Mouse (Mus musculus): ENCODE results near the gene Ulk4.

- TF ChIP-seq POLR2A (IDR thresholded peaks at IDR 0.05; ENCODE audit: borderline replicate concordance, extremely low read depth, low read depth, low read length) (no peak), CTCF (IDR thresholded peaks at IDR 0.05; ENCODE audit: insufficient read depth, low read length) (no peak)
Measured at GRCm38 (mm10) chr9:121043021-121043420, 234.0 kb downstream of the Ulk4 start.

All from lung, adult 2 months (tissue).